Mouse (Mus musculus) cerebellum, postnatal 36 days (tissue): ENCODE results near the gene Slc2a10.

Source experiments
- DNase-seq, 2 experiments: peaks; one replicate each; pipeline ENCODE4 v3.0.0; 2021 to 2022; ENCODE audit warnings: mixed read lengths in 2 of 2

Slc2a10 gene

DNA sequence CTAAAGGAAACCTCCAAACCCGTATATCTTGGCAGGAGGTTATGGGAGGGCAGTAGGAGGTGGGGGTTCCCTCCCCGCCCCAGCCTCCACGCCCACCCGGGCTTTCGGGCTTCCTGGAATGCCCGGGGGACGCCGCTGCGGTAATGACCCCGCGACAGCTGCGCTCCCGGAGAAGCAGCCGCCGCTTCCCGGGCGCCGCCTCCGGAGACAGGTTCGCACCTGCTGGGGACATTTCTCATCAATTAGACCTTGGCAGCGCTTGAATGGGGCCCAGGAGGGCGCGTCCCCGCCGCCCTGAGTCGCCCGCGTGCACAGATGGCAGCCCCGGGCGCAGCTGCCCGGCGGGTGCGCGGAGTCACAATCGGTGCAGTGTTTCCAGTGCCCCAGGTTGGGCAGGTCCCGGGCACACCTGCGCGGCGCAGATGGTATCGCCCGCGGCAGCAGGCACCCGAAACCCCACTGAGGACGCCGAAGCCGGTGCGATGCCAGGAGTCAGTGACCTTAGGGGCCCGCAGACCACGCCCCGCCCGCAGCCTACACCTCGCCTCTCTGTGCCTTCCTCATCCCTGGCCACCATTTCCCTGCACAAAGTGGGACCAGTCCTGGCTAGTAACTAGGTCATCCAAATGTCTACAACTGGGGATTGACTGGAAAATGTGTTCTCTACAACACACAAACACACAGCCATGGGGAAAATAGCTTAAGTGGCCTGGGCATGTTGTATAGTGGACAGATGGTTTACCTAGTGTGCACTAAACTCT is 59.9 kb downstream of the Slc2a10 start:
- peak; percentile 55 to 60 for DNase-seq

DNA sequence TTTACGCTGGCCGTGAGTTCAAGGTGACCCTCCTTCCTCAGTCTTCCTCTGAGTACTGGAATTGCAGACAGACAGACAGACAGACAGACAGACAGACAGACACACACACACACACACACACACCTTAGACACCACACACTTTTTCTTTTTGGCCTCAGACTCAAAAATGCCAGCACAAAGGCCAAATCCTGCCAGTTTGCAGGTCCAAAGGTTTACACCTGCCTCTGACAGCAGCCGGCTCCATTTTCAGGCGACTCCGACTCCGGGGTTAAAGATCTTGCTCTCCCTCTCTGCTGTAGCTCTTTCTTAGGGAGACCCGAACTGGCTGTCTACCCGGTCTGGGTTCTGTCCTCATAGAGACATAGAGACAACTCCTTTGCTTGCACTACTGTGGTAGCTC is 60.5 kb downstream of the Slc2a10 start:
- no peak for DNase-seq

DNA sequence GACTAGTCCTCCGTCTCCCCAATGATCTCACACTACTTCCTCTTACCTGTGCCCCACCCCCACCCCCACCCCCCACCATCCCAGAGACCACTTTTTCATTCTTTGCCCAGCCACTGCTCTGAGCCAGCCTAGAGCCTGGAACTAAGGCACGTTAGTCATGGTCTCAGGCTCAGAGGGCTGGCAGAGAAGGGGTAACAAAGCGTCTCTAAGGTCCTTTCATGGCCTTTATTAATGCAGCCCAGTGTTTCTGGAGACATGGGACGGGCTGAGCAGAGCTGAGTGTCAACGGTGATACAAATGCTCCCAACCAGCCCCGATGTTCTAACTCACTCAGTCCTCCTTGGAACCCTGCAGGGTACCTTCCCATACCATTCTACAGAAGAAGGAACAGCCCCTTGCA is 61.0 kb downstream of the Slc2a10 start:
- no peak for DNase-seq

DNA sequence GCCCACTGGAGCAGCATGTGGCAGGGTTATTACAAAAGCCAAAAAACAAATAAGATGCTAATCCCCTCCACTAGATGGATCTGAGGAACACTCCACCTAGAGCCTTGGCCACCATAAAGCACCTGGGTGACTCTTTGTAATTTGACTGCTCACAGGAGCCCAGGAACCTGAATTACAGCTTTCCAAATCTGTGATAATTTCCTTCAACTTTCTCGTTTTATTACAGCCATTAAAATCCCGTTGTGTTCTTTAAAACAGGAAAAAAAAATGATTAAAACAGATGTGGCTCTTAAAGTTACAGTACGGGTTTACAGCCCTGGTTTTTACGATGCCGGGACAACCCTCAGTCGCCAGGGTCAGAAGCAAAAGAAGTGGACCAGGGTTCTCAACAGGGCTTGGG is 63.3 kb downstream of the Slc2a10 start:
- DNase-seq: no peak

DNA sequence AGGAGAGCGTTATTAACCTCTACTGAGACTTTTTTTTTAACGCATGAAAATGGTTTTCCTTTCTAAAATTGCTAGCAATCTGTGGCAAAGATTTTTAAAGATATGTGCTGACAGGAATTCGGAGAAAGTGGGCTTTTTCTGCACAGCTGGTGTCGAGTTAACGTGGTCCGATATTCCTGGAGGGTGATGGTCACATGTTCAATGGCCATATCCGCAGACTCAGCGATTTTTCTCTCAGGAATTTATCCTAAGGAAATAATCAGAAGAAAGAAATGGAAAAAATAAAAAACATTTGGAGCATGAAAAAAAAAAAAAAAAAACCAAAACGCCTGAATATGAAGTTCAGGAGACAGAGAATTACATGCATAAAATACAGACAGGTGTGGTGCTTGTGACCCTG is 64.2 kb downstream of the Slc2a10 start:
- no peak for DNase-seq

DNA sequence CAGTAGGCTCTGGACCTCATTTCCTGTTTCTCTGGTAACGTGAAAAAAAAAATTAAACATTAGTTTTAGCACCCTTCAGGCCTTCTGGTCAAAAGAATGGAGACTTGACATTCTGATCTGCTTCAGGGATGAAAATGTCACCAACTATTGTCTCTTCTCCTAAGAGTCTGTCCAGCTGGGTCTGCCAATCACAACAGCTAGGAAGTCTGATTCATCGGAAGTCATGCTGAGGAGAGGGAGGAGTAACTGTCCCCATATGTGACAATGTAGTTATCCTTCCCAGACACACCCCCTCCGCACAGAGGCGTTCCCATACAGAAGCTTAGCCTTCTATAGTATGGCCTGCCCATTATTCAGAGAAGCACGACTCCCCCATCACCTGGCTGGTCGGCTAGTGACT is 65.3 kb downstream of the Slc2a10 start:
- no peak for DNase-seq
